Mouse (Mus musculus): ENCODE measurements around the gene Ranbp6.

DNA sequence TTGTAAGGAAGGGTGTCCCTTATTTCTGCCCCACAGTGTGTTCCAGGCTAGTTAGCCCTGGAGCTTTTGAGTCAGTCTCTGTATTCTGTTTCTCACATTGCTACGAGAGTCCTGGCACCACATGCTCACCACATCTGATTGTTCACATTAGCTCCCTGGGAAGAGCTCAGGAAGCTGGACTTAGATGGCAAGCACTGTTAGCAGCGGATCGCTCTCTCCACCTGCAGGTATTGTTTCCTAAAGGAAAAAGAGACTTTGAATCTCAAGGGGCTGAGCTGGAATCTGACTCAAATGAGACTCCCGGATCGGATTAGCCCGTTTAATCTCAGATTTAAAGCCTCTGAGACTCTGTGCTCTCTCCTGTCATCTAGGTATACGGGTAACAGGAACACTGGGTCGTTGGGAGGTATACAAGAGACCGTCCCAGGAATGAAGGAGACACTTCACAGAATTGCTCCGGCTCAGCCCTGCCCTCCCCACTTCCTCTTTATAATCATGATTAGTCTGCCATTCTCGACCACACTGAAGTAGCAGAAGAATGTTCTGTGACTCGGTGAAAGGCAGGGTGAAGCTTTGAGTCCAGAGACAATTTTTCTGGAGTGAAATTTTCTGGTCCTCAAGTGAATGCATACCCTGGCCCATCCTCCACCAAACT, 38.4 kb upstream of the Ranbp6 start:
- TF ChIP-seq SMC3 (IDR thresholded peaks at IDR 0.05; ENCODE audit: low read depth, low read length) (peak; percentile 22; the same call in 1 of the 2 replicates), TCF12 (IDR thresholded peaks at IDR 0.05; ENCODE audit: low read depth, low read length) (peak; percentile 52; the same call in 1 of the 2 replicates), RAD21 (IDR thresholded peaks at IDR 0.05; ENCODE audit: low read depth, low read length) (no peak), MAX (IDR thresholded peaks at IDR 0.05; ENCODE audit: low read length) (0 out of 2 replicates have a peak, but pooled peaks have one; percentile 1), CTCF (IDR thresholded peaks at IDR 0.05 in 2 of 3, conservative IDR thresholded peaks at IDR 0.05 in 1 of 3; ENCODE audit: control insufficient read depth in 1 of 3, insufficient read depth in 1 of 3, low read depth in 2 of 3, low read length in 3 of 3, poor library complexity in 1 of 3, severe bottlenecking in 1 of 3) (no peak), EP300 (IDR thresholded peaks at IDR 0.05; ENCODE audit: low read depth in 1 of 2, low read length in 2 of 2) (peak; percentile 71 to 87), MXI1 (IDR thresholded peaks at IDR 0.05; ENCODE audit: low read depth, low read length) (no peak; the same call in 1 of the 2 replicates), KAT2A (conservative IDR thresholded peaks at IDR 0.05; ENCODE audit: low read depth, low read length) (no peak), RCOR1 (IDR thresholded peaks at IDR 0.05; ENCODE audit: low read depth, low read length) (peak; percentile 85)

All from MEL (cell line).